Comparison of ENCODE assay signal across 9 mouse cellular contexts in genomic region chr3:83994217-83994839, GRCm38 (mm10). TPM values are rescaled to one million over a fixed set of nuclear protein-coding genes. Genes with fewer than 3 reads are reported as not detected.
DNase-seq lines count a peak whose midpoint lies in the region; ATAC-seq and TF ChIP-seq lines count a peak whose summit lies in the region.
"Had no signal": no experiment of that assay in that cellular context is flagged by ENCODE, and none has a peak within 500 bp of the region (broad histone marks: within the 10 kb centered on the region; RNA-seq: fewer than 3 reads in every experiment).

No protein-coding gene starts in this region.

- WGBS in liver, embryonic 11.5 days = 55% methylated on average over 8 of the region's 8 CpGs
- WGBS in hindbrain, embryonic 13.5 days = 19% methylated on average over 8 of the region's 8 CpGs
- 64% methylated on average over 8 of the region's 8 CpGs for WGBS in liver, embryonic 15.5 days (ENCODE audit: insufficient replicate concordance)
- 69% methylated on average over 8 of the region's 8 CpGs for WGBS in cerebellum, adult 2 months

- H3K36me3 ChIP-seq in liver, embryonic 11.5 days (ENCODE audit: control insufficient read depth, insufficient read depth, low read length) = no peaks in the 10 kb centered on the region
- H3K36me3 ChIP-seq in hindbrain, embryonic 13.5 days = no peaks in the 10 kb centered on the region
- H3K36me3 ChIP-seq in liver, embryonic 15.5 days (replicated peaks) = no peaks in the 10 kb centered on the region; the same call in 1 of the 2 replicates
- H3K36me3 ChIP-seq: limb, embryonic 15.5 days had no signal

- no peak overlapping the region for H3K4me3 ChIP-seq in liver, embryonic 11.5 days (ENCODE audit: low read depth, low read length)
- no peak overlapping the region for H3K4me3 ChIP-seq in hindbrain, embryonic 13.5 days
- H3K4me3 ChIP-seq in liver, embryonic 15.5 days (replicated peaks) = no peak overlapping the region
- no peak overlapping the region for H3K4me3 ChIP-seq in cerebellum, adult 2 months (replicated peaks; ENCODE audit: insufficient read depth, low read depth, low read length)
- H3K4me3 ChIP-seq: limb, embryonic 15.5 days had no signal

- no peak overlapping the region for H3K4me2 ChIP-seq in liver, embryonic 11.5 days
- H3K4me2 ChIP-seq in hindbrain, embryonic 13.5 days = no peak overlapping the region
- H3K4me2 ChIP-seq in liver, embryonic 15.5 days = no peak overlapping the region
- H3K4me2 ChIP-seq: limb, embryonic 15.5 days had no signal

- no peak for TF ChIP-seq POLR2A in cerebellum, adult 2 months (IDR thresholded peaks at IDR 0.05; ENCODE audit: borderline replicate concordance, insufficient read depth, low read length)

- H3K27ac ChIP-seq in liver, embryonic 11.5 days (ENCODE audit: low read depth, low read length) = no peak overlapping the region
- H3K27ac ChIP-seq in hindbrain, embryonic 13.5 days = peak overlapping the region; percentile 13; the same call in 1 of the 2 replicates
- H3K27ac ChIP-seq in liver, embryonic 15.5 days (replicated peaks) = 0 out of 2 replicates have a peak overlapping the region, but pooled peaks have one; percentile 21
- no peak overlapping the region for H3K27ac ChIP-seq in cerebellum, adult 2 months (ENCODE audit: insufficient read depth, low read length)

- no peak for TF ChIP-seq CTCF in cerebellum, adult 2 months (IDR thresholded peaks at IDR 0.05; ENCODE audit: borderline replicate concordance, insufficient read depth, low read depth, low read length)

- H3K9ac ChIP-seq in liver, embryonic 11.5 days (ENCODE audit: low read depth, low read length) = no peak overlapping the region
- no peak overlapping the region for H3K9ac ChIP-seq in hindbrain, embryonic 13.5 days
- no peak overlapping the region for H3K9ac ChIP-seq in liver, embryonic 15.5 days
- H3K9ac ChIP-seq: limb, embryonic 15.5 days had no signal

- peak; percentile 37 for DNase-seq in liver
- no peak for DNase-seq in liver, embryonic 11.5 days (ENCODE audit: low spot score)
- peak; percentile 80 for DNase-seq in retina, postnatal 1 day
- no peak for DNase-seq in cerebellum, adult 2 months
- DNase-seq in cerebellum, postnatal 4 days (ENCODE audit: low spot score in 2 of 2) = no peak

- ATAC-seq in liver, embryonic 11.5 days (replicated peaks; ENCODE audit: low FRiP score) = no peak
- ATAC-seq in hindbrain, embryonic 13.5 days (ENCODE audit: low FRiP score) = peak; percentile 69; the same call in 1 of the 2 replicates
- peak; percentile 47 for ATAC-seq in liver, embryonic 15.5 days (ENCODE audit: insufficient read depth)
- no peak for ATAC-seq in frontal cortex, adult (ENCODE audit: low TSS enrichment)

- no peaks in the 10 kb centered on the region for H3K27me3 ChIP-seq in liver, embryonic 11.5 days (replicated peaks; ENCODE audit: control insufficient read depth, insufficient read depth, low read length)
- H3K27me3 ChIP-seq in hindbrain, embryonic 13.5 days = no peaks in the 10 kb centered on the region
- no peaks in the 10 kb centered on the region for H3K27me3 ChIP-seq in liver, embryonic 15.5 days
- no peaks in the 10 kb centered on the region for H3K27me3 ChIP-seq in cerebellum, adult 2 months (ENCODE audit: control insufficient read depth, insufficient read depth, low read length)
- H3K27me3 ChIP-seq: limb, embryonic 15.5 days had no signal

- H3K9me3 ChIP-seq in liver, embryonic 11.5 days (ENCODE audit: control insufficient read depth, low read length) = no peaks in the 10 kb centered on the region
- H3K9me3 ChIP-seq in hindbrain, embryonic 13.5 days = no peaks in the 10 kb centered on the region
- H3K9me3 ChIP-seq in liver, embryonic 15.5 days (replicated peaks) = no peaks in the 10 kb centered on the region
- H3K9me3 ChIP-seq: limb, embryonic 15.5 days had no signal

- H3K4me1 ChIP-seq in liver, embryonic 11.5 days (replicated peaks; ENCODE audit: control insufficient read depth, insufficient read depth, low read length) = peaks cover 12% of the 10 kb centered on the region; the same call in 1 of the 2 replicates
- H3K4me1 ChIP-seq in hindbrain, embryonic 13.5 days (replicated peaks) = peaks cover 79% of the 10 kb centered on the region
- peaks cover 77% of the 10 kb centered on the region for H3K4me1 ChIP-seq in liver, embryonic 15.5 days (replicated peaks)
- peaks cover 26% of the 10 kb centered on the region for H3K4me1 ChIP-seq in cerebellum, adult 2 months (ENCODE audit: control insufficient read depth, insufficient read depth, low read length)

RNA-seq across cellular contexts. Expression of gene Tmem131l, which starts 45.6 kb away (rescaled TPM):
- polyA plus RNA-seq in liver, embryonic 11.5 days (2014; fragmentation: Nextera tagmentation; extraction: Ambion mirVana) = 35.7 and 37.9 TPM in 2 replicates
- polyA plus RNA-seq in hindbrain, embryonic 13.5 days (2015; fragmentation: Nextera tagmentation; extraction: Ambion mirVana) = 66.6 and 75.8 TPM in 2 replicates
- 28.0 and 29.7 TPM in 2 replicates for polyA plus RNA-seq in liver, embryonic 15.5 days (2015; fragmentation: Nextera tagmentation; extraction: Ambion mirVana)
- polyA plus RNA-seq in cerebellum, adult 2 months (2012; rRNA removed) = 9.2 and 9.7 TPM in 2 replicates

Comparison
In these comparisons a context has a peak if more than half of its experiments do, and no peak if none do; other contexts are left out.
1. DNase-seq: peak in liver (single experiment) and retina, postnatal 1 day (single experiment); none in liver, embryonic 11.5 days (single experiment), cerebellum, adult 2 months (0 of 2) and cerebellum, postnatal 4 days (0 of 2).
2. ATAC-seq: peak in hindbrain, embryonic 13.5 days (single experiment) and liver, embryonic 15.5 days (single experiment); none in liver, embryonic 11.5 days (single experiment) and frontal cortex, adult (single experiment).
3. H3K27ac ChIP-seq: peak in hindbrain, embryonic 13.5 days (single experiment) and liver, embryonic 15.5 days (single experiment); none in liver, embryonic 11.5 days (single experiment) and cerebellum, adult 2 months (single experiment).